Mouse (Mus musculus): Measurements from ENCODE around the gene Rgl1.

The Rgl1 gene

DNA sequence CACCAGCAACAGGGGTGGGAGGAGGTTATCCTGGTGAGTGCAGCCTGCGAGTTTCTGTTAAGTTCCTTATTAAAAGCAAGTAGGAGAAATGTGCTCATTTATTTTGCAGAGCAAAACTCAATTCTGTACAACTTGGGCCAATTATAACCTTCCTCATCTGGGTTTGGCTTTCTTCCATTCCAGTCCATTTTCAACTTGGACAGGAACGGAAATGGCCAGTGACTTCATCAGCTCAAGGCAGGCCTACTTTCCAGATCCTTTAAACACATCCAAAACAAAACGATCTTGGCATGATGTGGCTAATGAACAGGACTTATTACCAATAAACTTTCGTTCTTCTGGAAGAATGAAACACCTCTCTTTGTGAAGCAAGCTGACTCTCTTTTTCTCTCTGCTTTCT, 290.0 kb downstream of the Rgl1 start:
- no peak for DNase-seq

DNA sequence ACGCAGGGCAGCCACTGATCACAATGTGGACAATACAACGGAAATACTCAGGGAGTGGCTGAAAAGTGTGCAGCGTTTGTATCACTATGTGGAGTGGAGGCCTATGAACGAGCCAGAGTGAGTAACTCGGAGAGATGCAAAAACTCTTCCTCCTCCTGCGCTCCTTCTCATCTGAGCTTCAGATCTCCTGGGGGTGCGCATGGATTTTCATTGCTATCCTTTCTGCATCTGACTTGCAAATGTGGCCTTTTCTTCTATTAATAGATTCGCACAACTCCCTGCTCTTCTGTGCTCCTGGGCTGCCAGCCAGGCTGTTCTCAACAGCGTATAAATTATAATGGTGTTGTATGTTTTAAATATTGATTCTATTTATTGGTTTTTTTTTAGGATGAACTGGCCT, 297.7 kb downstream of the Rgl1 start:
- DNase-seq, result peak; percentile 69
